Mouse (Mus musculus) MEL (cell line): ENCODE results near the gene Gm49369. TPM values are rescaled to one million over a fixed set of nuclear protein-coding genes. Genes with fewer than 3 reads are reported as not detected.

Experiments used
- DNase-seq: peaks from one replicate; pipeline ENCODE4 v3.0.0; 2011; ENCODE audit warnings: low read depth, low spot score
- H3K27ac ChIP-seq: 2 replicates; pipeline ENCODE4 v1.5.1; 2012; ENCODE audit warnings: low read depth, mild to moderate bottlenecking, control low read depth, low read length, moderate library complexity; ENCODE audit not compliant: control insufficient read depth
- H3K27me3 ChIP-seq, 2 experiments: fragments of 150-350 bp in 1 of 2; sonication (generic) in 1 of 2; 2 replicates each; pipeline ENCODE4 v1.6.1; 2012; ENCODE audit warnings: low read length in 2 of 2, mild to moderate bottlenecking in 2 of 2, improper control_type of control experiment in 1 of 2, moderate library complexity in 1 of 2; ENCODE audit not compliant: insufficient read depth in 2 of 2, control insufficient read depth in 1 of 2
- H3K36me3 ChIP-seq, 2 experiments: 2 replicates each; pipeline ENCODE4 v1.6.1; 2012 to 2014; ENCODE audit warnings: low read length in 2 of 2, improper control_type of control experiment in 1 of 2, inconsistent platforms in 1 of 2, mild to moderate bottlenecking in 1 of 2; ENCODE audit not compliant: insufficient read depth in 2 of 2, control insufficient read depth in 1 of 2
- H3K4me1 ChIP-seq, 2 experiments: fragments of 150-350 bp in 1 of 2; sonication (generic) in 1 of 2; 2 replicates each; pipeline ENCODE4 v1.6.1; 2012; ENCODE audit warnings: low read length in 2 of 2, improper control_type of control experiment in 1 of 2, mild to moderate bottlenecking in 1 of 2; ENCODE audit not compliant: insufficient read depth in 2 of 2, control insufficient read depth in 1 of 2
- H3K4me3 ChIP-seq, 2 experiments: fragments of 150-350 bp in 1 of 2; sonication (generic) in 1 of 2; 2 replicates each; pipeline ENCODE4 v1.5.1; 2012; ENCODE audit warnings: low read depth in 2 of 2, low read length in 2 of 2, mild to moderate bottlenecking in 2 of 2, moderate library complexity in 2 of 2, control low read depth in 1 of 2, improper control_type of control experiment in 1 of 2; ENCODE audit not compliant: control insufficient read depth in 1 of 2, insufficient read depth in 1 of 2
- H3K79me2 ChIP-seq: 2 replicates; pipeline ENCODE4 v1.6.1; 2012; ENCODE audit warnings: mild to moderate bottlenecking, low read length, moderate library complexity; ENCODE audit not compliant: control insufficient read depth, poor library complexity, insufficient read depth
- H3K9ac ChIP-seq: 2 replicates; pipeline ENCODE4 v1.6.1; 2012; ENCODE audit warnings: low read depth, mild to moderate bottlenecking, control low read depth, low read length, moderate library complexity; ENCODE audit not compliant: control insufficient read depth, poor library complexity, severe bottlenecking
- H3K9me3 ChIP-seq: fragments of 150-350 bp; sonication (generic); replicated peaks from 2 replicates; pipeline ENCODE4 v1.6.1; 2012; ENCODE audit warnings: mild to moderate bottlenecking, low read length, improper control_type of control experiment, moderate library complexity; ENCODE audit not compliant: insufficient read depth
- BHLHE40 ChIP-seq: IDR thresholded peaks from 2 replicates; pipeline ENCODE4 v1.6.1; 2012; ENCODE audit warnings: low read depth, mild to moderate bottlenecking, inconsistent platforms, low read length, improper control_type of control experiment, borderline replicate concordance
- CTCF ChIP-seq, 3 experiments: IDR thresholded peaks in 2 of 3; conservative IDR thresholded peaks in 1 of 3; 2 replicates each; pipeline ENCODE4 v1.5.1; 2011 to 2012; ENCODE audit warnings: low read length in 3 of 3, low read depth in 2 of 3, mild to moderate bottlenecking in 2 of 3, improper control_type of control experiment in 1 of 3, inconsistent platforms in 1 of 3, mixed read lengths in 1 of 3, moderate library complexity in 1 of 3; ENCODE audit not compliant: control insufficient read depth in 1 of 3, insufficient read depth in 1 of 3, poor library complexity in 1 of 3, severe bottlenecking in 1 of 3
- E2F4 ChIP-seq: IDR thresholded peaks from 2 replicates; pipeline ENCODE4 v1.6.1; 2011; ENCODE audit warnings: low read depth, low read length, improper control_type of control experiment, borderline replicate concordance
- EP300 ChIP-seq, 2 experiments: IDR thresholded peaks; 2 replicates each; pipeline ENCODE4 v1.6.1; 2011; ENCODE audit warnings: improper control_type of control experiment in 2 of 2, low read length in 2 of 2, low read depth in 1 of 2, mild to moderate bottlenecking in 1 of 2
- ETS1 ChIP-seq: IDR thresholded peaks from 2 replicates; pipeline ENCODE4 v1.6.1; 2012; ENCODE audit warnings: low read depth, mild to moderate bottlenecking, inconsistent platforms, low read length, improper control_type of control experiment, moderate library complexity
- GATA1 ChIP-seq: IDR thresholded peaks from 2 replicates; pipeline ENCODE4 v1.6.1; 2011; ENCODE audit warnings: low read depth, low read length, improper control_type of control experiment
- HCFC1 ChIP-seq: IDR thresholded peaks from 2 replicates; pipeline ENCODE4 v1.6.1; 2012; ENCODE audit warnings: low read depth, mild to moderate bottlenecking, inconsistent platforms, low read length, improper control_type of control experiment, moderate library complexity
- JUND ChIP-seq: IDR thresholded peaks from 2 replicates; pipeline ENCODE4 v1.6.1; 2011; ENCODE audit warnings: low read depth, mild to moderate bottlenecking, improper control_type of control experiment, low read length
- KAT2A ChIP-seq: conservative IDR thresholded peaks from 2 replicates; pipeline ENCODE4 v1.6.1; 2012; ENCODE audit warnings: low read depth, low read length, improper control_type of control experiment, inconsistent platforms
- MAFK ChIP-seq: IDR thresholded peaks from 2 replicates; pipeline ENCODE4 v1.6.1; 2011; ENCODE audit warnings: low read depth, mild to moderate bottlenecking, low read length, improper control_type of control experiment, borderline replicate concordance
- MAX ChIP-seq: IDR thresholded peaks from 2 replicates; pipeline ENCODE4 v1.6.1; 2011; ENCODE audit warnings: low read length, improper control_type of control experiment
- MAZ ChIP-seq: IDR thresholded peaks from 2 replicates; pipeline ENCODE4 v1.6.1; 2012; ENCODE audit warnings: low read depth, mild to moderate bottlenecking, inconsistent platforms, low read length, improper control_type of control experiment
- MEF2A ChIP-seq: IDR thresholded peaks from 2 replicates; pipeline ENCODE4 v1.6.1; 2014; ENCODE audit warnings: low read depth, mild to moderate bottlenecking, inconsistent platforms, low read length, improper control_type of control experiment; ENCODE audit not compliant: poor library complexity, insufficient replicate concordance, severe bottlenecking; ENCODE audit errors: extremely low read depth
- MXI1 ChIP-seq: IDR thresholded peaks from 2 replicates; pipeline ENCODE4 v1.6.1; 2011; ENCODE audit warnings: mild to moderate bottlenecking, low read depth, low read length, improper control_type of control experiment
- MYC ChIP-seq: IDR thresholded peaks from 2 replicates; pipeline ENCODE4 v1.6.1; 2011; ENCODE audit warnings: low read depth, mild to moderate bottlenecking, low read length, improper control_type of control experiment, moderate library complexity
- NELFE ChIP-seq: IDR thresholded peaks from 2 replicates; pipeline ENCODE4 v1.6.1; 2011; ENCODE audit warnings: low read depth, low read length, improper control_type of control experiment
- POLR2AphosphoS2 ChIP-seq: IDR thresholded peaks from 2 replicates; pipeline ENCODE4 v1.6.1; 2011; ENCODE audit warnings: low read length, improper control_type of control experiment
- RAD21 ChIP-seq: IDR thresholded peaks from 2 replicates; pipeline ENCODE4 v1.6.1; 2011; ENCODE audit warnings: mild to moderate bottlenecking, low read depth, low read length, improper control_type of control experiment
- RCOR1 ChIP-seq: IDR thresholded peaks from 2 replicates; pipeline ENCODE4 v1.6.1; 2012; ENCODE audit warnings: low read depth, mild to moderate bottlenecking, inconsistent platforms, low read length, improper control_type of control experiment
- SIN3A ChIP-seq: IDR thresholded peaks from 2 replicates; pipeline ENCODE4 v1.6.1; 2012; ENCODE audit warnings: low read length, improper control_type of control experiment, inconsistent platforms
- SMC3 ChIP-seq: IDR thresholded peaks from 2 replicates; pipeline ENCODE4 v1.6.1; 2011; ENCODE audit warnings: low read depth, low read length, improper control_type of control experiment
- TAL1 ChIP-seq: IDR thresholded peaks from 2 replicates; pipeline ENCODE4 v1.6.1; 2012; ENCODE audit warnings: mild to moderate bottlenecking, inconsistent platforms, low read length, moderate library complexity, mixed read lengths
- TBP ChIP-seq: IDR thresholded peaks from 2 replicates; pipeline ENCODE4 v1.8.0; 2011; ENCODE audit warnings: low read depth, low read length, improper control_type of control experiment
- TCF12 ChIP-seq: IDR thresholded peaks from 2 replicates; pipeline ENCODE4 v1.6.1; 2014; ENCODE audit warnings: low read depth, mild to moderate bottlenecking, inconsistent platforms, low read length, improper control_type of control experiment, moderate library complexity
- UBTF ChIP-seq: IDR thresholded peaks from 2 replicates; pipeline ENCODE4 v1.6.1; 2012; ENCODE audit warnings: low read depth, mild to moderate bottlenecking, inconsistent platforms, low read length, improper control_type of control experiment, moderate library complexity, borderline replicate concordance; ENCODE audit not compliant: insufficient read depth
- ZC3H11A ChIP-seq: IDR thresholded peaks from 2 replicates; pipeline ENCODE4 v1.6.1; 2012; ENCODE audit warnings: low read depth, mild to moderate bottlenecking, inconsistent platforms, low read length, improper control_type of control experiment
- ZKSCAN1 ChIP-seq: IDR thresholded peaks from 2 replicates; pipeline ENCODE4 v1.6.1; 2012; ENCODE audit warnings: low read depth, mild to moderate bottlenecking, inconsistent platforms, low read length, improper control_type of control experiment, moderate library complexity
- ZNF384 ChIP-seq: IDR thresholded peaks from 2 replicates; pipeline ENCODE4 v1.6.1; 2012; ENCODE audit warnings: low read depth, mild to moderate bottlenecking, inconsistent platforms, low read length, improper control_type of control experiment
- polyA plus RNA-seq, 2 experiments: library from polyadenylated mRNA; stranded (reverse) in 1 of 2; unstranded in 1 of 2; fragments of >175 nt in 1 of 2; fragments of >200 nt in 1 of 2; gene quantifications; 2 replicates each; pipeline versions ENCODE4 v1.2.1 to v1.2.4; 2012; ENCODE audit warnings: low replicate concordance in 2 of 2, low read depth in 1 of 2; ENCODE audit not compliant: insufficient read length in 2 of 2, insufficient read depth in 1 of 2, missing spikeins in 1 of 2
- total RNA-seq: library from RNA; depleted of rRNA; stranded (reverse); fragments of 300-350 nt; gene quantifications from 2 replicates; pipeline ENCODE4 v1.2.3, GENCODE M21; 2012

Gene Gm49369
- total and polyA plus RNA-seq, 3 experiments: 3.2 to 15.2 TPM; not detected in 1

DNA sequence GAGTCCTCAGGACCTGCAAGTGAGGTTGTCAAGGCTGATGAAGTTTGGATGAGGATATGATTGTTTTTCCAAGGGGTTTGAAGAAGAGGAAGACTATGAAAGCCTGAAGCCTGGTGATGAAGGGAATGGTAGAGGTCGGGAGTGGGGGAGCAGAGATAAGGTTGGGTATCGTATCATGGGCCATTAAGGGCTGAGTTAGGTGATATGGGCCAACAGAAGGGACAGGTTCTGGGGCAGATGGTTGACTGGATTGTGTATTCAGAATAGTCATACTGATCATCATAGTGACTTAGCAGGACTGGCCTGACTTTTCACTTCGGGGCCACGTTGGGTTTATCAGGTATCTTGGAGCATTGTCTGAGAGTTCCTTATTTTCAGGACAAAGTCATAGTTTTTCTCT is 13.0 kb upstream of the Gm49369 start:
- no peaks in the 10 kb centered on the region for H3K27me3 ChIP-seq
- H3K9me3 ChIP-seq: no peaks in the 10 kb centered on the region
- DNase-seq: peak; percentile 35
- peaks cover 0 to 41% of the 10 kb centered on the region in 2 experiments; a peak in 2 of 4 replicates for H3K36me3 ChIP-seq
- H3K9ac ChIP-seq: no peak overlapping the region
- no peaks in the 10 kb centered on the region for H3K79me2 ChIP-seq
- no peak overlapping the region for H3K4me3 ChIP-seq
- peaks cover 29 to 68% of the 10 kb centered on the region in 2 experiments for H3K4me1 ChIP-seq
- TF ChIP-seq MAZ: no peak
- peak; percentile 48 to 56; a peak in 3 of 4 replicates for TF ChIP-seq EP300 (IDR thresholded peaks at IDR 0.05; ENCODE audit: low read depth in 1 of 2, low read length in 2 of 2)
- TF ChIP-seq E2F4: no peak
- TF ChIP-seq MXI1: no peak
- 0 out of 2 replicates have a peak, but pooled peaks have one; percentile 40 for TF ChIP-seq GATA1
- TF ChIP-seq RAD21: no peak
- TF ChIP-seq ETS1: 0 out of 2 replicates have a peak, but pooled peaks have one; percentile 24
- peak; percentile 13; the same call in 1 of the 2 replicates for TF ChIP-seq MAX
- TF ChIP-seq TAL1: peak; percentile 54
- TF ChIP-seq TCF12: peak; percentile 36; the same call in 1 of the 2 replicates
- TF ChIP-seq, all 39 proteins: peak for 6
- H3K27ac ChIP-seq: peak overlapping the region; percentile 35; the same call in 1 of the 2 replicates

GRCm38 (mm10) chr7:142394261-142395190 is 12.1 kb upstream of the Gm49369 start:
- Histone ChIP-seq H3K27me3 (no peaks in the 10 kb centered on the region), H3K9ac (peak overlapping the region; percentile 18; the same call in 1 of the 2 replicates), H3K9me3 (no peaks in the 10 kb centered on the region), H3K36me3 (peaks cover 0 to 34% of the 10 kb centered on the region in 2 experiments; a peak in 2 of 4 replicates), H3K4me3 (no peak overlapping the region), H3K27ac (peak overlapping the region; percentile 84), H3K79me2 (no peaks in the 10 kb centered on the region), H3K4me1 (peaks cover 29 to 64% of the 10 kb centered on the region in 2 experiments)
- DNase-seq: peak; percentile 77
- TF ChIP-seq JUND: no peak
- TF ChIP-seq ZC3H11A: no peak
- TF ChIP-seq BHLHE40: no peak
- no peak for TF ChIP-seq RCOR1
- TF ChIP-seq SMC3: no peak
- TF ChIP-seq POLR2AphosphoS2: no peak
- 0 out of 2 replicates have a peak, but pooled peaks have one; percentile 29 for TF ChIP-seq TBP
- no peak for TF ChIP-seq TAL1
- 0 out of 2 replicates have a peak, but pooled peaks have one; percentile 4 for TF ChIP-seq GATA1
- TF ChIP-seq MYC: peak; percentile 77
- TF ChIP-seq RAD21: no peak
- no peak for TF ChIP-seq MAFK
- TF ChIP-seq ZNF384: 0 out of 2 replicates have a peak, but pooled peaks have one; percentile 18
- TF ChIP-seq NELFE: 0 out of 2 replicates have a peak, but pooled peaks have one; percentile 17
- no peak for TF ChIP-seq UBTF
- TF ChIP-seq MAX: peak; percentile 58; the same call in 1 of the 2 replicates
- TF ChIP-seq HCFC1: no peak
- no peak for TF ChIP-seq KAT2A
- TF ChIP-seq CTCF (IDR thresholded peaks at IDR 0.05 in 2 of 3, conservative IDR thresholded peaks at IDR 0.05 in 1 of 3; ENCODE audit: control insufficient read depth in 1 of 3, insufficient read depth in 1 of 3, low read depth in 2 of 3, low read length in 3 of 3, poor library complexity in 1 of 3, severe bottlenecking in 1 of 3): no peak
- TF ChIP-seq ETS1: peak; percentile 24; the same call in 1 of the 2 replicates
- no peak for TF ChIP-seq SIN3A
- no peak for TF ChIP-seq ZKSCAN1
- TF ChIP-seq MEF2A: no peak
